Mouse (Mus musculus) heart, adult 9 months (tissue): ENCODE measurements around the gene Slc2a10.
A peak's percentile ranks its signal among the peaks of the same experiment; 100 is the strongest.
"Not testable (repeated sequence)": the region's sequence is repeated elsewhere in the genome, so short reads cannot be mapped to it uniquely, and the experiment has no call there.

Experiments
- DNase-seq, 2 experiments: peaks; one replicate each; pipeline ENCODE4 v3.0.0; 2022; ENCODE audit warnings: low spot score in 2 of 2

The Slc2a10 gene

GRCm38 (mm10) chr2:165509686-165510085, 6.1 kb downstream of the Slc2a10 start:
- no peak for DNase-seq

DNA sequence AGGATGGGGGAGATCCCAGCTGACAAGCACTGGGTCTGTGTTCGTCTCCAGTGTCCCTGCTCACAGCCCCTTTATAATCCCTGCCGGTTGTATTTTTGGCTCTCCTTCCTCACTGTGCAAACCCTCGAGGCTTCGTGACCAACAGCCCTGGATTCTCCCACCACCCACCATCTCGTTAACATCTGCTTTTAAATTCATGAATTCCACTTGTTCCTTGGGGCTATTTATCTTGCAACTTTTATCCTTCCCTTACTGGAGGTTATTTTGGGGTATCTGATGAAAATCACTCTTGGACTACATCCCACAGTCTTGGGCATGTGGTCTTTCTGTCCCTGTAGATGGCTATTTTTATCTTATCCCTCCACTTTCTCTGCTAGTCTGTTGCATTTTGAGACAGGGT, 6.9 kb downstream of the Slc2a10 start:
- no peak for DNase-seq

GRCm38 (mm10) chr2:165510914-165511458, 7.4 kb downstream of the Slc2a10 start:
- not testable (repeated sequence) for DNase-seq

- DNase-seq, result not testable (repeated sequence)
Measured at GRCm38 (mm10) chr2:165511530-165511929, 7.9 kb downstream of the Slc2a10 start.

GRCm38 (mm10) chr2:165512426-165512825, 8.8 kb downstream of the Slc2a10 start:
- DNase-seq, result no peak

GRCm38 (mm10) chr2:165512870-165513600, 9.4 kb downstream of the Slc2a10 start:
- peak in 1 of 2 experiments; percentile 36 for DNase-seq

DNA sequence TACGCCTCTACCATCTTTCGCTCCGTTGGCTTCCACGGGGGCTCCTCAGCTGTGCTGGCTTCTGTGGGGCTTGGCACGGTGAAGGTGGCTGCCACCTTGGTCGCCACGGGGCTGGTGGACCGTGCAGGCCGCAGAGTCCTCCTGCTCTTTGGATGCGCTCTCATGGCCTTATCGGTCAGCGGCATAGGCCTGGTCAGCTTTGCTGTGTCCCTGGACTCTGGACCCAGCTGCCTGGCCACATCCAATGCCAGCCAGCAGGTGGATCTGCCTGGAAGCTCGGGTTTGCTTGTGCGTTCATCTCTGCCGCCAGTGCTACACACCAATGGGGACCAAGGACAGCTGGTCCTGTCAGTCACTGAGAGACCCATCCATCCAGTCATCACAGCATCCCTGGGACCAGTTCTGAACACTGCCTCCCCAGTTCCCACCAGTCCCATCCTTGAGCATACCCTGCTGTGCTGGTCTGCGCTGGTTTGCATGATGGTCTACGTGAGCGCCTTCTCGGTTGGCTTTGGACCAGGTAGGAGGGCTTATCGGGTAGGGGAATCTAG, 11.7 kb downstream of the Slc2a10 start:
- DNase-seq, result no peak

DNA sequence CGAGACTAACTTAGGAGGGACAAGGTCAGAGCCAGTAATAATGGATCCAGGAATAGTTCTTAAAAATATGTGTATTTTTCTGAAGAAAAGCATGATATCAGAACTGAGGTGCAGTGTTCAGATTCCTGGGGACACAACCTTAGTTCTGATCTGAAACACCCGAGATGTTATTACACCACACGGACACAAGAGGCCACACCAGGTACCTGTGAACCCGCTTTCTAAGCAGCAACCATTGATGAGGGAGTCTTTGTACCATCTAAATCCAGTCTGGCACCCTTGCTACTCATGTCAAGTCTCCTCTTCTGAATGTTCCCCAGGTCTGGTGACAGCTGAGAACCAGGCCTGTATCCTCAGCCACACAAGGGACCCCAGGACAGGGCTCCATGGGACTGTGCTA, 22.0 kb downstream of the Slc2a10 start:
- DNase-seq, result no peak

DNA sequence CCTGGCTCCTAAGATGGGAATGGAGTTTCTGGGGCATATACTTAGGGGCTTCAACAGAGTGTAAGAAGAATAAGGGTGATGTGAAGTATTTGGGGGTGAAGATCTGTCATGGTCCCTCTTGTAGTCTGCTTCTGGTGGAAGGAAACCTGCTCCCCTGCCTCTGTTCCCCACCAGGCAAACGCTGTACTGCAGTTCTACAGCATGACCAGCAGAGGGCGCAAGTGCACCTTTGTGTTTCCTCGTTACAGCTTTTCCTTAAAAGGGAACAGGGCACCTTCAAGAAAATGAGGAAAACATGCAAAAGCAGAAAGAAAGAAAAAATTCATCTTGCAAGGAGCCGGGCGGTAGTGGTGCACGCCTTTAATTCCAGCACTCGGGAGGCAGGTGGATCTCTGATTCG, 25.5 kb downstream of the Slc2a10 start:
- peak in 1 of 2 experiments; percentile 21 for DNase-seq

DNA sequence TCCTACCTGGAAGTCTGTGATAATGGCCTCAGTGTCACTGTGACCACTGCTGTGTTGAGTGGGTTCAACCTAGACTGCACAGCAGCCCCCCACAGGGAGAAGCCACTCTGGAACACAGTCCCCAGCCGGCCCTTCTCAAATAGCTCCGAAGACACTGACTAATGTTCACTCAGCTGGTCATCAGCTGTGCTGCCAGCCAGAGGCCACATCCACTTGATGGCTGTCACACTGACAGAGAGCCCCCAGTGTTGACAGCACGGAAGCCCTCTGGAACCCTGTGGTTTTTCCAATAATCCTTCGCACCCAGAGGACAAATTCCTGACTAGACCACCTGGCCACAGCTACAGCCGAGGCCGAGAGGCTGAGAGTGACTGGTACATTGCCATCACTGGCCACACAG, 30.2 kb downstream of the Slc2a10 start:
- DNase-seq, result no peak

DNA sequence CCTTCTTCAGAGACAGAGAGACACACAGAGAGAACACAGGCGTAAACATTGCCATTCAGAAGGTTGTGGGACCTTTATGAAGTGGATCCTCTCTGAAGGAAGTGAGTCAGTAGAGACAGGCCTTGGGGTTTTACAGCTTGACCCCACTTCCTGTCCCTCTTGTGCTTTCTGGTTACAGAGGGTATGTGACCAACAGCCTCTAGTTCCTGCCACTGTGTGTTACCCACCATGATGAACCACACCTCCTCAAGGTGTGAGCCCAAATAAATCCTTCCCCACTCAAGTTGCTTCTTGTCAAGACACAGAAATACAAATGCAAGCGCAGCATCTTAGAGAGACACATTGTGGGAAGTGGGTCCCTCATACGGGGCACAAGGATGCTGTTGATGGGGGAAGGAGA, 37.4 kb downstream of the Slc2a10 start:
- no peak for DNase-seq

GRCm38 (mm10) chr2:165542939-165543669, 39.5 kb downstream of the Slc2a10 start:
- no peak for DNase-seq

- DNase-seq, result no peak
Measured at GRCm38 (mm10) chr2:165543670-165544016, 40.1 kb downstream of the Slc2a10 start.

- no peak for DNase-seq
Measured at GRCm38 (mm10) chr2:165545687-165546086, 42.1 kb downstream of the Slc2a10 start.

DNA sequence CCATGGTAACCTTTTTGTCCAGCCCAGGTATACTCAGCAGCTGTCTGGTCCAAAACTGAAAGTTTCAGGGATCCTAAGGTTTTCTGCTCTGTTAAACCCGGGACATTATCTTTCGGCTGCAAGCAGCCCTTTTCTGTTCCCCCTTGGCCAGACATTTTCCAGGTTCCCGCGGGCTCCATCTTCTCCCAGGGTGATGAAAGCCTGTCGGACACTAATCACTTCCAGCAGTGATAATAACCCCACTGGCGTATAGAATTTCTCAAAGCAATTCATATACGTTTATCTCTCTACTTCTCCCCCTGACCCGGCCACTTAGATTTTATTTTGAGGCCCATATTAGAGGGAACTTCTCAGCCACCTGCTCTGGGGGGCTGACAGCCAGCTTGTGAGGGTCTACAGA, 42.8 kb downstream of the Slc2a10 start:
- no peak for DNase-seq

DNA sequence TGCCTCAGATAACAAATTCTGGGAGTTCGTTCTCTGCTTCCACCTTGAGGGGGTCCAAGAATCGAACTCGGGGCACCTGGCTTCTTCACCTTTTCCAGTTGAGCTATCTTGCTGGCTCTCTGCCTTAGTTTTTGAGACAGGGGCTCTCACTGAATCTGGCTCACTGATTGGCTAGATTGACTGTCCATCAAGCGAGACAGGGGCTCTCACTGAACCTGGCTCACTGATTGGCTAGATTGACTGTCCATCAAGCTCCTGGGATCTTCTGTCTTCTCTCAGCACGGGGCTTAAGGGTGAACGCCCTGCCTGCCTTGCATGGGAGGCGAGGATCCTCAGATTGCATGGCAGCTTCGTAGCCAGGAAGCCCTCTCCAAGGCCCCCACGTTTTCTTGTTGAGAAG, 43.8 kb downstream of the Slc2a10 start:
- peak; percentile 7 to 33 for DNase-seq

- DNase-seq, result no peak
Measured at GRCm38 (mm10) chr2:165548627-165549026, 45.0 kb downstream of the Slc2a10 start.

DNA sequence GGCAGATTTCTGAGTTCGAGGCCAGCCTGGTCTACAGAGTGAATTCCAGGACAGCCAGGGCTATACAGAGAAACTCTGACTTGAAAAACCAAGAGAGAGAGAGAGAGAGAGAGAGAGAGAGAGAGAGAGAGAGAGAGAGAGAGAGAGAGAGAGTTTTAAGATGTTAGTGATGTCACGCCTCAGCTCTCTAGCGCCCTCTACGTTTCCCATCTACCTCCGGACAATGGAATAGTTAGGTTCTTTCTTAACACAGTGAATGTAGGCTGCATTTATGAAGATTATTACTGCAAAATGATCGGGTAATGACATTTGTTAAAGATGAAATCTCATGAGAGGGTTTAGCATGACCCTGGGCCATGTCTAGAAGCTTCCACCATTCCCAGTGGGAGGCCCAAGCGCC, 46.8 kb downstream of the Slc2a10 start:
- DNase-seq, result not testable (repeated sequence)

DNA sequence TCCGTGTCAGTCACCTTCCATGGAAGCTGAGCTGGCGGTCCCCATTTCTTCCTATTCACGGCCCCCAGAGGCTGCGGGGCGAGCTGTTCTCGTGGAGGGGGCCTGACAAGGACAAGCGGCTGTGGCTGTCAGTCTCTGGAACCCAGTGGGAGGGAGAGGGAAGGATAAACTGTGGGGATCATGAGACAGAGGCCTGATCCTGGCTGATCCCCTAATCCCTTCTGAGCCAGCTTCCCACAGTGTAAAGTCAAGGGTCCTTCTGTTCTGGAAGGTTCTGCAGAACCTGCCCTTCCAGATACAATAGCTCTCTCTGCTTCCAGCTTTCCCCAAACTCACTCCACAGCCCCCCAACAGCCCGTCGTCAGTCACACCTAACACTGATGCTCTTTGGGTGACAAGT, 50.5 kb downstream of the Slc2a10 start:
- DNase-seq, result no peak

GRCm38 (mm10) chr2:165557278-165557677, 53.7 kb downstream of the Slc2a10 start:
- no peak for DNase-seq

GRCm38 (mm10) chr2:165558916-165559315, 55.3 kb downstream of the Slc2a10 start:
- DNase-seq, result no peak

DNA sequence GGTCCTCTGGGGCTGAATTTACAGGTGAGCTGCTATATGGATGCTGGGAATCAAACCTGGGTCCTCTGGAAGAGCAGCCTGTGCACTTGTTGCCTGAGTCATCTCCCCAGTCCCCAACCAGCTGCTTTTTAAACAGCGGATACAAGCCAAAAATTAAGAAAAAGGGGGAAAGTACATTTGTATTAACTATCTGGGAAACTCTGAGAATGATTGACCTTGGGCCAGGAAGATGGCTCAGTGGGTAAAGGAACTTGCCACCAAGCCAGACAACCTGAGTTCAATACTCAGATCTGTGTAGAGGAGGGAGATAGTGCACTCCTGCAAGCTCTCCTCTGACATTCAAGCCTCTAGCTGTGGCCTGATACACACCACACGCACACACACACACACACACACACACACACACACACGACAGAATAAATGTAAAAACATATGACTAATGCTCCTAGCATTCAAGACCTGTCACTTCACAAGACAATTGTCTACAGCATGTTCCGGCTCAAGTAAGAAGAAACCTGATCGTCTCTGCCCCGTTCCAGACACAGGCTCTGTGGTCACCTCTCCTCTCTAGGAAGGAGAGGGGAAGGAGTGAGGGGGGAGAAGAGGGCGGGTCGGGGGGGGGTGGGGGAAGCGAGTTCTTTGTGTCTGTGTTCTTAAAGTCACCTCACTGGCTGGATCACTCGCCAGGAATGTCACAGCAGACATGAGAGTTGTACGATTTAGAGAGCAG, 56.1 kb downstream of the Slc2a10 start:
- DNase-seq, result no peak
